Mouse (Mus musculus) c-Kit-positive CD71-positive TER-119-negative erythroid progenitor cells, embryonic 14.5 days (primary cell): ENCODE measurements around the gene Nqo1.

ENCODE experiments used
- DNase-seq: peaks from one replicate; pipeline ENCODE4 v3.0.0-alpha.2; 2013; ENCODE audit warnings: low read depth

Gene Nqo1

DNA sequence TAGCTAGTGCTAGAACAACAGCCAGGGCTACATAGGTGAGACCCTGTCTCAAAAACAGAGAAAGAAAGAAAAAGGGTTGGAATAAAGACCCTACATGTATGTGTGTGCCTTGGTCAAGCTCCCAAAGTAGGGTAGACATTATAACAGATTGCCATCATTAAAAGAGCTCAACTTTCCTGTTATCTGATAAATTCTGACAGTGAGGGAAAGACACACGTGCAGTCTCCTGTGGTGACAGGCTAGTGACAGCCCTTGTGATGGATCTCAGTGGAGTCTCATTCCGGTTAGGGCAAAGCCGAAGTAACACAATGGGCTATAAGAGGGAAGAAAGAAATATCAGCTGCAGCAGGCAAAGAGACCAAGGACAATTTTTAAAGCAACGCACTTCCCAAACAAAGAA is 1.1 kb upstream of the Nqo1 start:
- no peak for DNase-seq

DNA sequence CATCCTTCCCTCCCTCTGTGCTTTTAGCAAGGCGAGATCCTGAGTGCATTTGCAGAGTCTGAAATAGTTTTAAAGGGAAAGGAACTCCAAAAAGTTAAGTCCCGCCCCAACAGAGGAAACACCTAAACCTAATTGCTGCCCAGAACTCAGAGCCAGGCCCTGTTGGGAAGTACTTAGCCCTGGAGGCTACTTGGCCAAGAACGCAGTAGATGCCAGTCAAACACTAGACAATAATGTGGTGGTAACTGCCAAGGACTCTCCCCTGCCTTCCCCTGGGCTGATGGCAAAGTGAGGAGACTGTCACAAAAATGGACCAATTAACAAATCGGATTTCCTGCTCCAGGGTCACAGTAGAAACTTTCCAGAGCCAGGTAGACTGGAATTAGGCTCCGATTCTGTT is 1.1 kb downstream of the Nqo1 start:
- no peak for DNase-seq

DNA sequence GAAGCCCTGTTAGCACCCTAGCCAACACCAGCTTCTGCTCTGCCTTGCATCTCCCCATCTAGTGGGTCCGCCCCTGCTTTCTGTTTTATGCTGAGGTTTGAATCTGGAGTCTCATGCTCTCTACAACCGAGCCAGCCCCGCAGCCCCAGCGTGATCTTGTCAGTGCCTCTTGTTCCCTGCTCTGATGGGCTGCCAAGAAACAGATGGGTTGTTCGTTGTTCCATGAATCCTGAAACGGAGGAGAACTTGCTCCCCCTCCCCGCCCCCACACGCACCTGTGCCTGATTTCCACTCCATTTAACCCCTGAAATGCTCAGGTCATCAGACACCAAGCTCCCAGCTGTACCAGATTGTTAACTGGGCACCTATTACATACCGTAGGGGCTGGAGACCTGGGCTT is 3.5 kb downstream of the Nqo1 start:
- no peak for DNase-seq

- no peak for DNase-seq
Observed at GRCm38 (mm10) chr8:107397665-107398064, 5.3 kb downstream of the Nqo1 start.

DNA sequence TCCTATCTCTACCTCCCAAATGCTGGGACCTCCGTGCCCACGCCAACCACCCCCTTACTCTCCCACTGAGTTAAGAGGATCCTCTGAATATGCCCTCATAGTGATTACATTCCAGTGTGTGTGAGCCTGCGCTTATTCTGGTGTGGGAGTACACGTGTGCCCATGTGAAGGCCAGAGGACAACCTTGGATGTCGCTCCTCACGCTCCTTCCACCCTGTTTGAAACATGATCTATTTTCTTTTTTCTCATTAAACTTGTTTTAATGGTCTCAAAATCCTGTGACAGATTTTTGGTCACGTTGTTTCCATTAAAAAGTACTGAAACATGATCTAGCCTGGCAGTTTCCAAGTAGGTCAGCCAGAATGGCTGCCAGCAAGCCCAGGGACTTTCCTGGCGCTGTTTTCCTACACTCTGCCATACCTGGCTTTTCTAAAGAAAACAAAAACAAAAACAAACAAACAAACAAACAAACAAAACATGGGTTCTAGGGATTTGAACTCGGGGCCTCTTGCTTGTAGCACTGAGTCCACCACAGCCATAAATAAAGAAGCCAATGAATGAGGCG is 6.8 kb downstream of the Nqo1 start:
- no peak for DNase-seq

GRCm38 (mm10) chr8:107395397-107395796 is 7.6 kb downstream of the Nqo1 start:
- DNase-seq: no peak

DNA sequence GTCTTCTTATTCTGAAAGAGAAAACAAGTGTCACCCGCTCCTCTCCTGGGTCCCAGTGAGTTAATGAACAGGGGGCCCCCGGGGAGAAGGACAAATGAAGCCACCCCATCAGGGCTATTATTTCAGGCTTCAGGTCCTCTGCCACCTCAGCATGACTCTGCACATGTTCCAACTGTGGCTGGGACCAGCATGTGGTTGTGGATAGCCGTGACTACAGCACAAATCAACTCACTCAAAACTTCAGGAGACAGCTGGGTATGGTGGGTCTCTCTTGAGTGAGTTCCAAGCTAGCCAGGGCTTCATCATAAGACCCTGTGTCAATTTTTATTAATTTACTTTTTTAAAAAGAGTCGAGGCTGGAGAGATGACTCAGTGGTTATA is 11.9 kb downstream of the Nqo1 start:
- no peak for DNase-seq

- DNase-seq: no peak
Observed at GRCm38 (mm10) chr8:107390476-107391135, 12.4 kb downstream of the Nqo1 start.

- no peak for DNase-seq
Observed at GRCm38 (mm10) chr8:107389557-107389956, 13.4 kb downstream of the Nqo1 start.

DNA sequence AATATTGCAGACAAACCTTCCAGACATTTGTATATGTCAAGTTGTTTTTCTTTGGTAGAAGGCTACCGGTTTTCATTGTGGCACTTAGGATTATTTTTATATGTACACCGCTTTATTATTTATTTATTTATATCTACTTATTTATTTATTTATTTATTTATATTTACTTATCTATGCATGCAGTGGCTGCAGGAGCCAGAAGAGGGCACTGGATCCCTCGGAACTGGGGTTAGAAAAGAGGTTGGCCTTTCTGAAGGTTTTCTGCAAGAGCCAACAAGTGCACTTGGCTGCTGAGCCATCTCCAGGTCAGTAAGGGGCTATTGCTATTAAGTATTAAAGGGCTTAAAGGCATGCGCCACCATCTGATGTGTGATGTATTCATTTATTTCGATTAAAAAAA is 15.1 kb downstream of the Nqo1 start:
- DNase-seq: peak; percentile 29

GRCm38 (mm10) chr8:107386642-107387041 is 16.4 kb downstream of the Nqo1 start:
- peak; percentile 70 for DNase-seq

DNA sequence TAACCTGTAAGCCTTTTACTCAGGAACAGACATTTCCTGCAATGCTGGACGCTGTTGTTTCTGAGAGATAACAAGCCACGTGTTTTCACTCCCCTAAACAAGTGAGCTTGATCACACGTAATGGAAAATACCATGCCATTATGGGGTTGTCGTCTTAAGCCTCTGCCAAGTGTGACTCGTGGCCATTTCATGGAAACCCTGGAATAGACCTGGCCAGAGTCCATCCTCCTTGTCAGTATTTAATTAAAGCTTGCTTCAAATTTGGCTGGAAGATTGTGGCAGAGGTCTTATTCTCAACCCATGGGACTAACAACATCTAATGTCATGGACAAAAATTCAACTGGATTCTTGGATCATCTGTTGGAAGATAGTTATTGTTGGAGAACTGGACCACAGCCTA is 16.8 kb downstream of the Nqo1 start:
- peak; percentile 40 for DNase-seq

- no peak for DNase-seq
Observed at GRCm38 (mm10) chr8:107385063-107385462, 17.9 kb downstream of the Nqo1 start.

- no peak for DNase-seq
Observed at GRCm38 (mm10) chr8:107384651-107385050, 18.4 kb downstream of the Nqo1 start.

DNA sequence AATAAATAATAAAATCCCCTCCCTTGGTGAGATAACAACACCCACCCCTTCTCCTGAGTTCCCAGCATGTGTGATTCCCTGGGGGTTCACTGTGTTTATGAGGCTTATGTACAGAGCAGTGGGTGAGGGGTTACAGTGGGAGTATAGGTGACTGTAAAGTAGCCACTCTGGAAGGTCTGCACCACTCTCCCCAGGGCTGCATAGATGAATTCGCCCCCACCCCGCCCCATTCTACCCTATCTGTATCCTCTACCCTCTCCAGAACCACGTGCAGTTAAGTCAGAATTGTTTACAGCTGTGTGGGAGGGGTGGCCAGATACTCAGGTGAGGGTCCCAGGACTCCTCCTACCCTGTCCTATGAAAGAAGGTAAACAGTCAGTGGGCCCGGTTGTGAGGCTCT is 20.1 kb downstream of the Nqo1 start:
- no peak for DNase-seq

DNA sequence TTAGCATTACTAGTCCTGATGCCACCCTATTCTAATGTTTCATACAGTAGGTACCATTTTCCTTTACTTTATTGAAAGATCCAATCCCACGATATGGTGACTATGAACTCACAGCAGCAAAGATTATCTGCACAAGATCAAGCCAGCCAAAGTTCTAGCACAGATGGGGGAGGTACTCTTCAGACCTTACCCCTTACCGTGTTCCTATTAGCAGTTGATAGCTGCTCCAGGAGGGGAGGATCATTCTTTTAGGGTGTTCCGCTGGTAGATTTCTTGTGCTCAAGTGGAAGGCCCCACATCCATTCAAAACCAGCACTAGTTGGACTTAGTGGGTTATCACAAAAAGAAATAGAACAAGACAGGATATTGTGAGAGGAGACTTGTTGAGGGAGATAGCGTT is 21.3 kb downstream of the Nqo1 start:
- DNase-seq: no peak

DNA sequence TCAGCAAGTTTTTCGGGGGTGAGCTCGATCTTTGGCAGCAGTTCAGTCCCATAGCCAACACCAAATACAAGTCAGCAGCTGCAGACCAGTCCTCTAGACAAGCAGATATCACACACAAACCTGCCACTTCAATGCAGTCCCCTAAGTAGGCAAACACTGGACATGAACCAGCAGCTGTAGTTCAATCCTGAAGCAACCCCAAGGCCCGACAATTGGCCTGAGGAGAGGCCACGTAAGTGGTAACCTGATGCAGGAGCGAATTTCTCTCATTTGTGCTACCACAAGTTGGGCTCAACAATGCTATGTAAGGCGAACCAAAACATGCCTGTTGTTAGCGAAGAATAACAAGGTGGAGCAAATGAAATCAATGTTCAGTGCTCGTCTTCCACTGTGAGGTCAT is 22.3 kb downstream of the Nqo1 start:
- no peak for DNase-seq

DNA sequence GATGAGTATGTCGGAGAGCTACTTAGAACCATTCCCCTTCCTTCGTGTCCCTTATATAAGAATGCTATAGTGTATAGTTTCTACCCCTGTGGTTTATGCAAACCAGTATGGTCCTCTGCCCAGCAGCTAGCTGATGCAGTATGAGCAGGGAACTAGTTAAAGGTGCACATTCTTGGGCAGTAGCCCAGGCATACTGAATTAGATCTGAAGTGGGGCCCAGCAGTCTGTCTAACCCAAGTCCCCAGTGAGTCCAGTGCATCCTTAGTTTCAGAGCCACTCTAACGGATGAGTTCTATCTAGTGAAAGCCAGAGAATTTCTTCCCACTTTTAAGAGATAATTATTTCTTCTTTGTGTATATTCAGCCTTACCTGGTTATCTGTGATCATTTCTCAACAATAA is 25.7 kb downstream of the Nqo1 start:
- DNase-seq: no peak

DNA sequence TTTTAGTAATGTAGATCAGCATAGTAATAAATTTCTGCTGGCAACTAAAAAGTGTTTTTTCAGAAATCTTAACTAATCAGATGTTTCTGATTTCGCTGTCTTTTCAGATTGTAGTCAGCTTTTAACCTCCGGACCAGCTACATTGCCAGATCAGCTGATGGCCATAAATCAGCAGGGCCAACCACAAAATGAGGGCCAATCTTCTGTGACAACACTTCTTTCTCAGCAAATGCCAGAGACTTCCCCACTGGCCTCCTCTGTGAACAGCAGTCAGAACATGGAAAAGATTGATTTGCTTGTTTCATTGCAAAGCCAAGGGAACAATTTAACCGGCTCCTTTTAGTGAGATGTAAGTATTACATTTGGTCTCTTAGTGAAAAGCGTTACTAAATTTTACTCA is 32.7 kb downstream of the Nqo1 start:
- no peak for DNase-seq
